Mouse (Mus musculus) forebrain, embryonic 16.5 days (tissue): ENCODE results near the gene Cct3. TPM values are rescaled to one million over a fixed set of nuclear protein-coding genes. Genes with fewer than 3 reads are reported as not detected.

Source experiments
- ATAC-seq: fragments of 200-750 bp; cut with Nextera tagmentation; 2 replicates; pipeline ENCODE4 v1.8.0; 2017; ENCODE audit warnings: mild to moderate bottlenecking, moderate library complexity
- H3K27ac ChIP-seq: fragments of 300-500 bp; sonication (generic); 2 replicates; pipeline ENCODE4 v1.5.1; 2014; ENCODE audit warnings: low read length, control low read depth
- H3K27me3 ChIP-seq: fragments of 300-500 bp; sonication (generic); replicated peaks from 2 replicates; pipeline ENCODE4 v1.6.1; 2014; ENCODE audit warnings: low read length; ENCODE audit not compliant: control insufficient read depth, insufficient read depth
- H3K36me3 ChIP-seq: fragments of 300-500 bp; sonication (generic); 2 replicates; pipeline ENCODE4 v1.6.1; 2014; ENCODE audit not compliant: control insufficient read depth, insufficient read depth
- H3K4me1 ChIP-seq: fragments of 300-500 bp; sonication (generic); replicated peaks from 2 replicates; pipeline ENCODE4 v1.6.1; 2014; ENCODE audit warnings: low read length; ENCODE audit not compliant: control insufficient read depth, insufficient read depth
- H3K4me2 ChIP-seq: fragments of 300-500 bp; sonication (generic); 2 replicates; pipeline ENCODE4 v1.6.1; 2014; ENCODE audit warnings: mild to moderate bottlenecking, low read length, control low read depth
- H3K4me3 ChIP-seq: fragments of 300-500 bp; sonication (generic); replicated peaks from 2 replicates; pipeline ENCODE4 v1.5.1; 2014; ENCODE audit warnings: mild to moderate bottlenecking, low read length, control low read depth
- H3K9ac ChIP-seq: fragments of 300-500 bp; sonication (generic); replicated peaks from 2 replicates; pipeline ENCODE4 v1.6.1; 2014; ENCODE audit warnings: low read depth, low read length, control low read depth
- H3K9me3 ChIP-seq: fragments of 300-500 bp; sonication (generic); 2 replicates; pipeline ENCODE4 v1.6.1; 2016; ENCODE audit warnings: low read length; ENCODE audit not compliant: control insufficient read depth
- WGBS: fragments of 180-500 bp; shearing (Covaris S2); extraction: QIAGEN DNeasy Blood & Tissue Kit; methylation state at CpG from one replicate; pipeline ENCODE4 v1.1.7; 2014; 5-methylcytosine and 5-hydroxymethylcytosine counted together
- polyA plus RNA-seq: library from polyadenylated mRNA; unstranded; fragments of >200 nt; fragmentation: Nextera tagmentation; extraction: Ambion mirVana; gene quantifications from 2 replicates; pipeline ENCODE4 v1.2.1, GENCODE M21; 2015

Cct3 gene
- polyA plus RNA-seq, 1 experiment from 2014 or later, result 517 TPM

DNA sequence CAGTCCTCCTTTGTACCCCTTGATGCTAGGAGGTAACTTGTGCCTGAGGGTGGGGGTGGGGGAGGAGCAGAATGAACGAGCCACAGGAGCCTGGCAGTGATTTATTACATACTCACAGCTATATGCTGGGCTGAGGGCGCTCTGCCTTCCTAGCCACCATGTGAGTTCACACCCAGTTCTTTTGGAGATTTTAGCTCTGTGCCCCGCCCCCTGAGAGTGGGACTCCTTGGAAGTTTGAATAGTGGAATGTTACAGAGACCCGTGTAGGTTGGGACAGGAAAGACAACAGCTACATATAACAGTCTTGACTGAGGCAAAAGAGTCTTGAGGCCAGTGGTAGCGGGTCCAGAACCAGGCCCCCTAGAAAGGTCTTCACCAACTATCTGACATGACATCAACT is 32.0 kb downstream of the Cct3 start:
- ATAC-seq, result no peak
- no peaks in the 10 kb centered on the region for H3K9me3 ChIP-seq
- H3K4me1 ChIP-seq, result peaks cover 12% of the 10 kb centered on the region
- H3K9ac ChIP-seq, result no peak overlapping the region
- 86% methylated on average over 5 of the region's 5 CpGs for WGBS
- H3K36me3 ChIP-seq, result no peaks in the 10 kb centered on the region
- H3K27ac ChIP-seq, result no peak overlapping the region
- H3K4me2 ChIP-seq, result no peak overlapping the region
- no peaks in the 10 kb centered on the region for H3K27me3 ChIP-seq
- H3K4me3 ChIP-seq, result no peak overlapping the region

- no peak overlapping the region for H3K4me2 ChIP-seq
- WGBS, result 21% methylated on average over 2 of the region's 2 CpGs
These were observed 34.4 kb downstream of the Cct3 start for GRCm38 (mm10) chr3:88331282-88331681.

GRCm38 (mm10) chr3:88334029-88334658 is 37.2 kb downstream of the Cct3 start:
- H3K9ac ChIP-seq, result no peak overlapping the region
- H3K4me2 ChIP-seq, result no peak overlapping the region

More at GRCm38 (mm10) chr3:88331282-88331681, 34.4 kb downstream of the Cct3 start:
- Histone ChIP-seq H3K4me3 (no peak overlapping the region), H3K27ac (no peak overlapping the region), H3K27me3 (no peaks in the 10 kb centered on the region), H3K9ac (no peak overlapping the region), H3K9me3 (no peaks in the 10 kb centered on the region), H3K4me1 (peaks cover 6% of the 10 kb centered on the region), H3K36me3 (no peaks in the 10 kb centered on the region)
- ATAC-seq, result no peak

DNA sequence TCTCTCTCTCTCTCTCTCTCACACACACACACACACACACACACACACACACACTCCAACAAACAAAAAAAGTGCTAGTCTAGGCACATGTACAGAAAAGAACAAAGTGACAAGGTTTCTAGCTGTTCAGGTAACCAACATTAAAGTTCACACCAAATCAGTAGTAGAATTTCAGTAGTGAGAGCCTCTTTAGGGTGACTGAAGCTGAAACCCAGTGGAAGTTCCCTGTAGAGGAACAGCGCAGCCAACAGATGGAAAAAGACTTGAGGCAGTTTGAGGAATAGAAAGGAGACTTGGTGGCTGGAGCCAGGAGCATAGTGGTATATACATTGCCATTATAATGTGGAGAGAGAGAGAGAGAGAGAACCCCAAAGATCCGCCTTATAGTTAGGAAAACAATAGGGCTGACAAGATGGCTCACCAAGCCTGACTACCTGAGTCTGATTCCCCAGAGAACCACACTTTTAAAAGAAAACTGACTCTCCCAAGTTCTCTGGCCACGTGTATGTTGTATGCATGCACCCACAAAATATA is 38.1 kb downstream of the Cct3 start:
- 32% methylated on average over 3 of the region's 3 CpGs for WGBS

More at GRCm38 (mm10) chr3:88334029-88334658, 37.2 kb downstream of the Cct3 start:
- Histone ChIP-seq H3K27me3 (no peaks in the 10 kb centered on the region), H3K4me3 (no peak overlapping the region), H3K36me3 (no peaks in the 10 kb centered on the region), H3K4me1 (peaks cover 20% of the 10 kb centered on the region), H3K9me3 (no peaks in the 10 kb centered on the region), H3K27ac (no peak overlapping the region)
- no peak for ATAC-seq
- 65% methylated on average over 12 of the region's 12 CpGs for WGBS

GRCm38 (mm10) chr3:88335436-88336053 is 38.6 kb downstream of the Cct3 start:
- peak overlapping the region; percentile 64 for H3K27ac ChIP-seq
- ATAC-seq, result no peak; the same call in none of the 2 replicates
- peaks cover 20% of the 10 kb centered on the region for H3K4me1 ChIP-seq
- H3K27me3 ChIP-seq, result no peaks in the 10 kb centered on the region
- WGBS, result 1% methylated on average over 27 of the region's 27 CpGs
- H3K9me3 ChIP-seq, result no peaks in the 10 kb centered on the region
- peak overlapping the region; percentile 98 for H3K9ac ChIP-seq
- H3K4me2 ChIP-seq, result peak overlapping the region; percentile 78
- no peaks in the 10 kb centered on the region for H3K36me3 ChIP-seq
- H3K4me3 ChIP-seq, result peak overlapping the region; percentile 54

More for the DNA sequence above, 38.1 kb downstream of the Cct3 start:
- peaks cover 20% of the 10 kb centered on the region for H3K4me1 ChIP-seq
- peak overlapping the region; percentile 78 for H3K4me2 ChIP-seq
- no peak for ATAC-seq
- peak overlapping the region; percentile 98 for H3K9ac ChIP-seq
- no peaks in the 10 kb centered on the region for H3K36me3 ChIP-seq
- no peak overlapping the region for H3K27ac ChIP-seq
- H3K27me3 ChIP-seq, result no peaks in the 10 kb centered on the region
- no peaks in the 10 kb centered on the region for H3K9me3 ChIP-seq
- peak overlapping the region; percentile 54 for H3K4me3 ChIP-seq

DNA sequence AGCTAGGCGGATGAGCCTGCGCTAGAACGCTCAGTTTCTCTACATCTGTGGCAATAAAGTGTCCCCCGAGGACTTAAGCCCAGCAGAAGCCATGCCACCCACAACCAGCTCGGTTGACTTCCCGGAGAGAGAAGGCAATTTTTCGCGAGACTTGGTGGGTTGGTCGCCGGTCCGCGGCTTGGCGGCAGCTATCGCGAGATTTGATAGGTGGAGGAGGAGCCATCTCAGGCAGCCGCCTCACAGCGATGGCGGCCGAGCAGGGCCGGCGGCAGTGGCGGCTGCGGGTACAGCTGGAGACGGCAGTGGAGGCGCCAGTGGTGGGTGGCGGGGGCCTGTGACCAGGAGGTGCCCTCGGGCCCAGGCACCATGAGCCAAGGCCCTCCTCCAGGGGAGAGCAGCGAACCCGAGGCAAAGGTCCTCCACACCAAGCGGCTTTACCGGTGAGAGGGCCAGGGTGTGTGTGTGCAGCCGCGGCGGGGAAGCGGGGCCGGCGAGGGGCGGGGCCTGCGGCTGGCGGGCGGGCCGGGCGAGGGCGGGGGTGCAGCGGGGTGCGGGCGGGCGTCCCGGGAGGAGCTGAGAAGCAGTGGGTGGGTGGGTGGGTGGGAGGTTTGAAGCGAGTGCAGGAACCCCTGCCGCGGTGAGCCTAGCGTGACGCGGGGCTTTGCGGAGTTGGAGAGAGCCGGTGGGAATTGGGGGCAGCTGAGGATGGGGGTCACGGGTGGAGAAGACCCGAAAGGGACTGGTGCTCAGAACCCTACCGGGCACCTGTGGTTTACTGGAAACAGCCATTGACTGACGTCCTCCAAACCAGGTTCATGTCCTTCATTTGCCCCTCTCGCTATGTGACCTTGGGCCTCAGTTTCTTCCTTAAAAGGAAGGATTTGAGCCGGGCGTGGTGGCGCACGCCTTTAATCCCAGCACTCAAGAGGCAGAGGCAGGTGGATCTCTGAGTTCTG is 39.4 kb downstream of the Cct3 start, which contains the start of the genes Tmem79 and Smg5:
Gene Tmem79 (minus strand): TSS at position 91 of the 956 bp plus-strand sequence.
Gene Smg5 (plus strand): TSS at position 203 of the 956 bp plus-strand sequence.
- Histone ChIP-seq H3K9me3 (no peaks in the 10 kb centered on the region), H3K4me2 (peak within 1 kb of the TSS; percentile 78), H3K9ac (peak within 1 kb of the TSS; percentile 98), H3K36me3 (no peaks in the 10 kb centered on the region), H3K27ac (peak within 1 kb of the TSS; percentile 95), H3K4me1 (peaks cover 20% of the 10 kb centered on the region), H3K4me3 (peak within 1 kb of the TSS; percentile 54), H3K27me3 (no peaks in the 10 kb centered on the region)
- ATAC-seq, result peak; percentile 97
- WGBS, result 2% methylated on average over 57 of the region's 66 CpGs

GRCm38 (mm10) chr3:88337367-88338020 is 40.6 kb downstream of the Cct3 start:
- H3K9ac ChIP-seq, result no peak overlapping the region

DNA sequence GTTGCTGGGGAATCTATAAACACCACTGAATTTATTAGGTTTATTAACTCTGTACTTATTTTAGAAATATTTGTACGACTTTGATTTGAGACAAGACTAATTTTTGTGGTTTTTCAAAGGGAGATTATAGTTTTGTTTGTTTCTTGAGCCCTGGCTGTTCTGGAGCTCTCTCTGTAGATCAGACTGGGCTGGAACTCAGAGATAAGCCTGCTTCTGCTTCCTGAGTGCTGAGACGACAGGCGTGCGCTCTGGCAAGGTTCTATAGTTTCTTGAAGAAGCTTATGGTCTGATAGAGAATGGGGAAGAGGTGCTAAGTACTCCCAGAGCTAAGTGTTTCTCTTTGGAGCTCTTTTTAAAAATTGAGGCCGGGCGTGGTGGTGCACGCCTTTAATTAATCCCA is 41.4 kb downstream of the Cct3 start:
- Histone ChIP-seq H3K27ac (no peak overlapping the region), H3K9me3 (no peaks in the 10 kb centered on the region), H3K4me1 (peaks cover 20% of the 10 kb centered on the region), H3K9ac (no peak overlapping the region), H3K36me3 (peaks cover 13% of the 10 kb centered on the region), H3K27me3 (no peaks in the 10 kb centered on the region), H3K4me3 (no peak overlapping the region), H3K4me2 (no peak overlapping the region)
- WGBS, result 96% methylated on average over 7 of the region's 7 CpGs
- no peak for ATAC-seq

More at GRCm38 (mm10) chr3:88337367-88338020, 40.6 kb downstream of the Cct3 start:
- no peaks in the 10 kb centered on the region for H3K27me3 ChIP-seq
- no peak overlapping the region for H3K4me3 ChIP-seq
- H3K27ac ChIP-seq, result no peak overlapping the region
- no peak overlapping the region for H3K4me2 ChIP-seq
- no peak for ATAC-seq
- H3K36me3 ChIP-seq, result peaks cover 5% of the 10 kb centered on the region; the same call in 1 of the 2 replicates
- peaks cover 20% of the 10 kb centered on the region for H3K4me1 ChIP-seq
- 90% methylated on average over 11 of the region's 11 CpGs for WGBS
- H3K9me3 ChIP-seq, result no peaks in the 10 kb centered on the region
